ENCODE assay signal across 7 mouse cellular contexts in the genomic region with DNA sequence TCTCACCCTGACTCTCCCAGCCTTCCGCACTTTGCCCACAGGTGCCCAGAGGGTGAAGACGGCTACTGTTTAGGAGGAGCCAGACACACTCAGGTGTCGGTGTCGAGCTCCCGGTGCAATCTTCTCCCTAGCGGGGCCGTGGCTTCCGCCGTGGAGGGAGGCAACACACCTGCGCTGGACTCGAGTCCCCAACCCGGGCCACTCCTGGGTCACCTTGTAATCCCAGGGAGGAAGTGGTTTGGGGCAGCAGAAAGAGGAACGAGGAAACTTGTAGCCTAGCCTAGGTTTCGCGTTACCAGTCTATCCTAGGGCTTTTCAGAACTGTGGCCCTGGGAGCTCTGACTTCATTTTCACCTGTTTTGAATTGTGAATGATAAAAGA. TPM values are rescaled to one million over a fixed set of nuclear protein-coding genes. Genes with fewer than 3 reads are reported as not detected.
DNase-seq lines count a peak whose midpoint lies in the region.

No protein-coding gene starts in this region.

- DNase-seq in urinary bladder, postnatal 14 days (ENCODE audit: low spot score) = peak; percentile 44
- DNase-seq in urinary bladder, postnatal 10 days (ENCODE audit: low spot score) = no peak
- DNase-seq in forebrain, embryonic 10.5 days (ENCODE audit: extremely low spot score, low spot score) = no peak
- DNase-seq in large intestine, adult 2 months (ENCODE audit: low read depth, low spot score) = peak; percentile 47
- no peak for DNase-seq in midbrain, embryonic 10.5 days (ENCODE audit: low spot score)
- no peak for DNase-seq in retina, embryonic 14.5 days (ENCODE audit: low spot score)
- no peak for DNase-seq in ovary, postnatal 10 days (ENCODE audit: low spot score)

- H3K4me1 ChIP-seq in forebrain, embryonic 10.5 days = peaks cover 19% of the 10 kb centered on the region
- peaks cover 15% of the 10 kb centered on the region for H3K4me1 ChIP-seq in midbrain, embryonic 10.5 days

- WGBS in forebrain, embryonic 10.5 days = 2% methylated on average over 15 of the region's 15 CpGs
- 2% methylated on average over 15 of the region's 15 CpGs for WGBS in large intestine, adult 2 months
- WGBS in midbrain, embryonic 10.5 days = 2% methylated on average over 15 of the region's 15 CpGs

- H3K27me3 ChIP-seq in forebrain, embryonic 10.5 days (ENCODE audit: poor library complexity, severe bottlenecking) = peaks cover 67% of the 10 kb centered on the region
- peaks cover 70% of the 10 kb centered on the region for H3K27me3 ChIP-seq in midbrain, embryonic 10.5 days (ENCODE audit: low read depth, poor library complexity, severe bottlenecking)

- no peak overlapping the region for H3K27ac ChIP-seq in forebrain, embryonic 10.5 days
- no peak overlapping the region; the same call in 1 of the 2 replicates for H3K27ac ChIP-seq in midbrain, embryonic 10.5 days (replicated peaks)

- H3K4me3 ChIP-seq in forebrain, embryonic 10.5 days = peak overlapping the region; percentile 71
- H3K4me3 ChIP-seq in midbrain, embryonic 10.5 days = peak overlapping the region; percentile 69

- no peaks in the 10 kb centered on the region for H3K9me3 ChIP-seq in forebrain, embryonic 10.5 days
- no peaks in the 10 kb centered on the region for H3K9me3 ChIP-seq in midbrain, embryonic 10.5 days (replicated peaks)

- H3K36me3 ChIP-seq in forebrain, embryonic 10.5 days (replicated peaks) = no peaks in the 10 kb centered on the region
- no peaks in the 10 kb centered on the region for H3K36me3 ChIP-seq in midbrain, embryonic 10.5 days

RNA-seq across cellular contexts. Expression of a gene that starts 0.5 kb away (rescaled TPM):
- polyA plus RNA-seq in forebrain, embryonic 10.5 days (2016; fragmentation: Nextera tagmentation; extraction: Ambion mirVana) = 3.4 and 6.0 TPM in 2 replicates
- 64.2 and 84.7 TPM in 2 replicates for polyA plus RNA-seq in large intestine, adult 2 months (2012; rRNA removed)
- 6.1 and 7.3 TPM in 2 replicates for polyA plus RNA-seq in midbrain, embryonic 10.5 days (2016; fragmentation: Nextera tagmentation; extraction: Ambion mirVana)

RNA-seq across cellular contexts. Expression of a gene that starts 20.4 kb away (rescaled TPM):
- 118 and 119 TPM in 2 replicates for polyA plus RNA-seq in forebrain, embryonic 10.5 days (2016; fragmentation: Nextera tagmentation; extraction: Ambion mirVana)
- polyA plus RNA-seq in large intestine, adult 2 months (2012; rRNA removed) = 36.5 and 52.1 TPM in 2 replicates
- polyA plus RNA-seq in midbrain, embryonic 10.5 days (2016; fragmentation: Nextera tagmentation; extraction: Ambion mirVana) = 97.8 and 114 TPM in 2 replicates

RNA-seq across cellular contexts. Expression of a gene that starts 20.6 kb away (rescaled TPM):
- 69.1 and 70.3 TPM in 2 replicates for polyA plus RNA-seq in forebrain, embryonic 10.5 days (2016; fragmentation: Nextera tagmentation; extraction: Ambion mirVana)
- polyA plus RNA-seq in large intestine, adult 2 months (2012; rRNA removed) = 16.6 and 20.1 TPM in 2 replicates
- polyA plus RNA-seq in midbrain, embryonic 10.5 days (2016; fragmentation: Nextera tagmentation; extraction: Ambion mirVana) = 80.1 and 82.0 TPM in 2 replicates

RNA-seq across cellular contexts. Expression of a gene that starts 38.2 kb away (rescaled TPM):
- not detected in 2 replicates for polyA plus RNA-seq in forebrain, embryonic 10.5 days (2016; fragmentation: Nextera tagmentation; extraction: Ambion mirVana)
- 0.06 TPM in 1 of 2 replicates, not detected in the other for polyA plus RNA-seq in large intestine, adult 2 months (2012; rRNA removed)
- polyA plus RNA-seq in midbrain, embryonic 10.5 days (2016; fragmentation: Nextera tagmentation; extraction: Ambion mirVana) = not detected in 2 replicates

Comparison
In these comparisons a context has a peak if more than half of its experiments do, and no peak if none do; other contexts are left out.
1. DNase-seq: peak in urinary bladder, postnatal 14 days (single experiment) and large intestine, adult 2 months (single experiment); none in urinary bladder, postnatal 10 days (single experiment), forebrain, embryonic 10.5 days (single experiment), midbrain, embryonic 10.5 days (single experiment), retina, embryonic 14.5 days (single experiment) and ovary, postnatal 10 days (single experiment).